In genomic region chr12:86082481-86083012, GRCm38 (mm10) we compare ENCODE assay signal across 7 mouse cellular contexts. TPM values are rescaled to one million over a fixed set of nuclear protein-coding genes. Genes with fewer than 3 reads are reported as not detected.
A peak's percentile ranks its signal among the peaks of the same experiment; 100 is the strongest.
DNase-seq lines count a peak whose midpoint lies in the region; ATAC-seq lines count a peak whose summit lies in the region.

TSS of gene Ift43 (plus strand) at chr12:86082541.

- H3K36me3 ChIP-seq in intestine, embryonic 16.5 days (ENCODE audit: control insufficient read depth, insufficient read depth, low read length): no peaks in the 10 kb centered on the region; the same call in 1 of the 2 replicates
- H3K36me3 ChIP-seq in limb, embryonic 11.5 days (ENCODE audit: control insufficient read depth, insufficient read depth, low read length): no peaks in the 10 kb centered on the region
- H3K36me3 ChIP-seq in midbrain, embryonic 14.5 days (ENCODE audit: control insufficient read depth, insufficient read depth, low read length): peaks cover 11% of the 10 kb centered on the region
- no peaks in the 10 kb centered on the region for H3K36me3 ChIP-seq in stomach, embryonic 14.5 days (ENCODE audit: control insufficient read depth, insufficient read depth, low read length)

- H3K4me1 ChIP-seq in intestine, embryonic 16.5 days (ENCODE audit: control insufficient read depth, insufficient read depth, low read length): peaks cover 11% of the 10 kb centered on the region
- peaks cover 10% of the 10 kb centered on the region for H3K4me1 ChIP-seq in limb, embryonic 11.5 days (ENCODE audit: control insufficient read depth, insufficient read depth, low read length)
- H3K4me1 ChIP-seq in midbrain, embryonic 14.5 days (ENCODE audit: control insufficient read depth, insufficient read depth, low read length): peaks cover 15% of the 10 kb centered on the region
- H3K4me1 ChIP-seq in stomach, embryonic 14.5 days (ENCODE audit: control insufficient read depth, insufficient read depth, low read length): peaks cover 11% of the 10 kb centered on the region

- under 1% methylated on average over 35 of the region's 35 CpGs for WGBS in intestine, embryonic 16.5 days
- under 1% methylated on average over 35 of the region's 35 CpGs for WGBS in limb, embryonic 11.5 days
- WGBS in midbrain, embryonic 14.5 days: under 1% methylated on average over 35 of the region's 35 CpGs
- WGBS in stomach, embryonic 14.5 days: under 1% methylated on average over 35 of the region's 35 CpGs

- H3K9ac ChIP-seq in intestine, embryonic 16.5 days (ENCODE audit: low read depth, low read length): peak within 1 kb of the TSS; percentile 74
- peak within 1 kb of the TSS; percentile 64 for H3K9ac ChIP-seq in limb, embryonic 11.5 days (ENCODE audit: low read length)
- peak within 1 kb of the TSS; percentile 60 for H3K9ac ChIP-seq in midbrain, embryonic 14.5 days (replicated peaks; ENCODE audit: low read length)
- peak within 1 kb of the TSS; percentile 36; the same call in 1 of the 2 replicates for H3K9ac ChIP-seq in stomach, embryonic 14.5 days (replicated peaks; ENCODE audit: low read depth, low read length)

- peak; percentile 92 for DNase-seq in adrenal gland, postnatal 14 days
- peak; percentile 92 for DNase-seq in embryo, embryonic 11 days
- no peak for DNase-seq in gonadal fat pad, adult 2 months (ENCODE audit: low read depth)
- DNase-seq in limb, embryonic 11.5 days (ENCODE audit: low spot score): peak; percentile 92
- DNase-seq in midbrain, embryonic 14.5 days: peak; percentile 95

- peak within 1 kb of the TSS; percentile 75 for H3K4me3 ChIP-seq in intestine, embryonic 16.5 days (ENCODE audit: low read length)
- peak within 1 kb of the TSS; percentile 68 for H3K4me3 ChIP-seq in limb, embryonic 11.5 days (ENCODE audit: low read depth, low read length)
- H3K4me3 ChIP-seq in midbrain, embryonic 14.5 days (replicated peaks; ENCODE audit: low read depth, low read length): peak within 1 kb of the TSS; percentile 64
- peak within 1 kb of the TSS; percentile 45 for H3K4me3 ChIP-seq in stomach, embryonic 14.5 days (ENCODE audit: low read depth, low read length)

- peak within 1 kb of the TSS; percentile 37; the same call in 1 of the 2 replicates for H3K27ac ChIP-seq in intestine, embryonic 16.5 days (ENCODE audit: low read length)
- no peak within 1 kb of the TSS for H3K27ac ChIP-seq in limb, embryonic 11.5 days (replicated peaks; ENCODE audit: low read depth, low read length)
- H3K27ac ChIP-seq in midbrain, embryonic 14.5 days (replicated peaks; ENCODE audit: low read depth, low read length): 0 out of 2 replicates have a peak within 1 kb of the TSS, but pooled peaks have one; percentile 57
- H3K27ac ChIP-seq in stomach, embryonic 14.5 days (ENCODE audit: low read length): no peak within 1 kb of the TSS

- H3K4me2 ChIP-seq in intestine, embryonic 16.5 days (ENCODE audit: low read depth, low read length): peak within 1 kb of the TSS; percentile 70
- peak within 1 kb of the TSS; percentile 65 for H3K4me2 ChIP-seq in limb, embryonic 11.5 days (ENCODE audit: low read depth, severe bottlenecking)
- peak within 1 kb of the TSS; percentile 77 for H3K4me2 ChIP-seq in midbrain, embryonic 14.5 days (ENCODE audit: low read length)
- H3K4me2 ChIP-seq in stomach, embryonic 14.5 days (replicated peaks; ENCODE audit: low read depth, low read length): peak within 1 kb of the TSS; percentile 69

- H3K27me3 ChIP-seq in intestine, embryonic 16.5 days (replicated peaks; ENCODE audit: control insufficient read depth, insufficient read depth, low read length): no peaks in the 10 kb centered on the region
- no peaks in the 10 kb centered on the region for H3K27me3 ChIP-seq in limb, embryonic 11.5 days (ENCODE audit: control insufficient read depth, insufficient read depth, low read length)
- peaks cover 4% of the 10 kb centered on the region; the same call in 1 of the 2 replicates for H3K27me3 ChIP-seq in midbrain, embryonic 14.5 days (ENCODE audit: control insufficient read depth, insufficient read depth, low read length)
- H3K27me3 ChIP-seq in stomach, embryonic 14.5 days (ENCODE audit: control insufficient read depth, insufficient read depth, low read length): no peaks in the 10 kb centered on the region

- ATAC-seq in intestine, embryonic 16.5 days: peak; percentile 72
- ATAC-seq in limb, embryonic 11.5 days (ENCODE audit: insufficient number of reproducible peaks, low FRiP score, low TSS enrichment, low read depth): peak; percentile 15; the same call in 1 of the 2 replicates
- peak; percentile 76 for ATAC-seq in midbrain, embryonic 14.5 days (ENCODE audit: low FRiP score, low TSS enrichment)
- ATAC-seq in stomach, embryonic 14.5 days (ENCODE audit: insufficient number of reproducible peaks, insufficient read depth, low FRiP score, low read depth): peak; percentile 25; the same call in 1 of the 2 replicates

- H3K9me3 ChIP-seq in intestine, embryonic 16.5 days (ENCODE audit: control insufficient read depth, low read length): no peaks in the 10 kb centered on the region
- no peaks in the 10 kb centered on the region for H3K9me3 ChIP-seq in limb, embryonic 11.5 days (ENCODE audit: control insufficient read depth, low read length)
- no peaks in the 10 kb centered on the region for H3K9me3 ChIP-seq in midbrain, embryonic 14.5 days (ENCODE audit: control insufficient read depth, low read length)
- H3K9me3 ChIP-seq in stomach, embryonic 14.5 days (ENCODE audit: control insufficient read depth, low read depth, low read length): no peaks in the 10 kb centered on the region

RNA-seq across cellular contexts. Expression of gene Ift43, which starts in this region (rescaled TPM):
- total RNA-seq in adrenal gland, postnatal 14 days (2021): 23.3 and 25.3 TPM in 2 replicates
- polyA plus RNA-seq in gonadal fat pad, adult 2 months (2012; rRNA removed): 32.0 and 33.1 TPM in 2 replicates
- polyA plus RNA-seq in intestine, embryonic 16.5 days (2015; fragmentation: Nextera tagmentation; extraction: Ambion mirVana): 65.0 and 66.7 TPM in 2 replicates
- 72.4 and 81.3 TPM in 2 replicates for polyA plus RNA-seq in limb, embryonic 11.5 days (2014; fragmentation: Nextera tagmentation; extraction: Ambion mirVana)
- polyA plus RNA-seq in midbrain, embryonic 14.5 days (2014; fragmentation: Nextera tagmentation; extraction: Ambion mirVana): 51.6 and 57.5 TPM in 2 replicates
- 73.5 and 74.5 TPM in 2 replicates for polyA plus RNA-seq in stomach, embryonic 14.5 days (2014; fragmentation: Nextera tagmentation; extraction: Ambion mirVana)

Comparison
In these comparisons a context has a peak if more than half of its experiments do, and no peak if none do; other contexts are left out.
1. ATAC-seq: peak in every context shown above with its lines; median percentile 76 in midbrain, embryonic 14.5 days; 72 in intestine, embryonic 16.5 days; 25 in stomach, embryonic 14.5 days; 15 in limb, embryonic 11.5 days.
2. H3K27ac ChIP-seq: peak in intestine, embryonic 16.5 days (single experiment) and midbrain, embryonic 14.5 days (single experiment); none in limb, embryonic 11.5 days (single experiment) and stomach, embryonic 14.5 days (single experiment).
3. Peak in every context shown above with its lines, with median percentiles within 50 percentile points of each other: H3K4me2 ChIP-seq, H3K4me3 ChIP-seq and H3K9ac ChIP-seq.